Mouse (Mus musculus): Measurements from ENCODE around the gene Cd70.

The Cd70 gene

DNA sequence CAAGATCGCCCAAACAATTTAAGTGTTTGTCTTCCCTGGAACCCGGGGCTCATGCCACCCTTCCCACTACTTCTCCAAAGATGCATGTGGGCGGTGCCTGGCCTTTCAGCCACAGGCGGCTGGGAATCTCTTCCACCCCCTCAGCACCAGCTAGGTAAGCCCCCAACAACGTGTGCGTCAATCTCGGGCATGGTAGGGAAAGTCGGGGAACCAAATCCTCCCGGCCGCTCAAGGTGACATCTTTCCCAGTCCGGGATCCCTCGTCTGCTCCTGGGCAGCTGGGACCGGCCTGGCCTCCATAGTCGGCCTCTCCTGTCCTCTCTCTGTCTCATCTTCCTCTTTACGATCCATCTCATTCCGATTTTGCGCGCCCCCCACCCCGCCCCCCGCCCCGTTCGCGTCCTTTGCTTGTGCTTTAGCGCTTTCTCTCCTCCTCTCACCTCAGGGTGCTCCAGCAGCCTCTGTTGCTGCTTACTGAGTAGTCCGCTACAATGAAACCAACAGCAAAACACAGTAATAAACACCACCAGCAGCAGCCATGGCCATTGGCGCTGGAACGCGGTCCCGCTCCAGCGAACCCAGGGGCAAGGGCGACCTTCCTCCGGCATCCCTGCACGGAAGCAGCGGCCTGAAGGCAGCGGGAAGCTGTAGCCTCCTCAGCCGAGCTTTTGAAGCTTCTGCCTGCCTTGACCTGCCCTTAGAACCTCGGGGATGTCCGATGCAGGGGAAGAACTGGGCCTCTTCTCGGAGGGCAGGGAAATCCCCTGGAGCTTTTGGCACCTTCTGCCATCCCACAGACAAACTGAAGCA is at the start of gene Cd70:
Gene Cd70, minus strand, starts transcription at position 784 of the 810 bp plus-strand sequence.
- DNase-seq (ENCODE audit: low spot score): no peak

DNA sequence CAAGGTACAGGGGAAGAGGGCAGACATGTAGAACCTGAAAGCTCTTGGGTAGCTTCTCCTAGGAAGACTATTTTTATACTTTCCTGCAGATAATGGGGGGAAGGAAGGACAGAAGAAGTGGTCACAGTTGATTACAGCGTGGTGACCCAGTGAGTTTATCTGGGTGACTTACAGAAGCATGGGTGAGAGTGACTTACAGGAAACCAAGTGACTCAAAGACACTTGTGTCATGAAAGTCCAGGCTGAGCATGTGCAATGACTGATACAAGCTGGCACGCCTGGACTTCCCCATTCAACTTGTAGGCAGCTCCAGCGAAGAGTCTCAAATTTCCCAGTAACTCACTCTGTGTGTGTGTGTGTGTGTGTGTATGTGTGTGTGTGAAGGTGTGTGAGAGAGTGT is 48.7 kb upstream of the Cd70 start:
- no peak for DNase-seq (ENCODE audit: low spot score)

DNA sequence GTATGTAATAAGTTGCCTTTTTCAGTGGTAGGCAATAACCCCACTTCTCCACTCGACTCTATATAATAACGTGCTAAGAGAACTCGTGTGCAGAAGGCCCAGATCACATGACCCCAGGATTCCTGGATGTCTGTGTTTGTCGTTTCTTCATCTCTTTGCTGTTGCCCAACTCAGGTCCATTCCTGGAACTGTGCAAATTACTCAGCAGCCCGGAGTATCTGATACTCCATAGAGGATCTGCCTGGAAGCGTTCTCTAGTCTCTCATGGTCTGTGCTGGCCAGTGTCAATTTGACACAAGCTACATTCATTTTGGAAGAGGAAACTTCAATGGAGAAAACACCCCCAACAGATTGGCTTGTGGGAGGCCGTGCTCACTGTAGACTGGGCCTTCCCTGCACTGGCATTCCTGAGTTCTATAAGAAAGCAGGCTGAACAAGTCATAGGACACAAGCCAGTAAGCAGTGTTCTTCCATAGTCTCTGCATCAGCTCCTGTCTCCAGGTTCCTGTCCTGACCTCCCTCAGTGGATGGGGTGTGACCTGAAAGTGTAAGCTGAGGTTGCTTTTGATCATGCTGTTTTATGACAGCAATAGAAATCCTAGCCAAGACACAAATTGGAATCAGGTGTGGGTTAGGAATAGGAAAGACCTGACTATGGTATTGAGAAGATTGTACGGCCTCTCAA is 45.9 kb upstream of the Cd70 start:
- no peak for DNase-seq (ENCODE audit: low spot score)

DNA sequence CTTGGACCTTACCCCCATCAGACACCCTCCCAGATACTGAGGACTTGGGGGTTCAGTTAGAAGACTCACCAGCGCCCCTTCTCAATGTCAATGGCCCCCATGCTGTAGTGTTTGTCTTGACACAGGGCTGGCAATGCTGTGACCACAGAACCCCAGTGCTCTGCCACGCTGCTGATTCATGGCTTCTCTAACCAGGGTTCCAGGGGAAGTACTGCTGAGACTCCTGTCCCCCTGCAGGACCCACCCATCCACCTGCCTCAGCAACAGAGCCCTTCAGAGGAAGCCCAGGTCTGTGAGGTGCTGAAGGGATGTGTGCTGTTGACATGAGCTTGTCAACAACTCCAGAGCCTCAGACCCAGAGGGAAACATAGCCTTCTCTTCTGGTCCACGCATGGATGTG is 45.2 kb upstream of the Cd70 start:
- no peak for DNase-seq (ENCODE audit: low spot score)

GRCm38 (mm10) chr17:57194041-57194507 is 44.5 kb upstream of the Cd70 start, which contains the start of gene Tnfsf14:
TSS of gene Tnfsf14 (minus strand) at chr17:57194177.
- peak; percentile 45 for DNase-seq (ENCODE audit: low spot score)

DNA sequence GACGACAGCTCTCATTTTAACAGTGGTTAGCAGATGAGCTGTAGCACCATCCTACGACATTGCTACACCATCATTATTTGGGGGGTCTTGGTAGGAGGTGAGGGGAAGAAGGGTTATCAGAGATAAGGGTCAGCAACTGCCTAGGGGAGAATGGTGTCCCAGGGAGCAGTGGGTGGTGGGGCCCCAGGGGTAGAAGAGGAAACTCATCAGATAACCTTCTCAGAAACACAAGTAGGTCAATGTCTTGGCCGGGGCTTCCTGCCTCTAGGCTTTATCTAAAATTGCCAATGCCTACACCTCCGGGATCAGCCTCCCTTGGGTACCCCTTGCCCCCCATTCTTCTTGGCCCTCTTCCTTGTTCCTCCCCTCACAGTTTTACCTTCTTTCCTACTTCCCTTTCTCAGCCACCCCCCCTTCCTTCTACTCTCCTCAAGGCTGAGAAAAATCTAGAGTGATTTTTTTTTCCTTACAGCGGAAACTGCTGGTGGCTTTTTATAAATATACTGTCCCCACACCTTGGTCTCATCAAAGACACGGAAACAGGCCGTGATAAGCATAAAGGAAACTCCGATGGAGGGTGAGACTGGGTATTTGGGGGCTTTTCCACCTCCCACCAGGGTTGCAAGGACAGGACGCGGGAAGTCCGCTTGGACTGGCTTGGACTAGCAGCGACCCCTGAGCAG is 39.1 kb upstream of the Cd70 start:
- DNase-seq (ENCODE audit: low spot score): no peak

DNA sequence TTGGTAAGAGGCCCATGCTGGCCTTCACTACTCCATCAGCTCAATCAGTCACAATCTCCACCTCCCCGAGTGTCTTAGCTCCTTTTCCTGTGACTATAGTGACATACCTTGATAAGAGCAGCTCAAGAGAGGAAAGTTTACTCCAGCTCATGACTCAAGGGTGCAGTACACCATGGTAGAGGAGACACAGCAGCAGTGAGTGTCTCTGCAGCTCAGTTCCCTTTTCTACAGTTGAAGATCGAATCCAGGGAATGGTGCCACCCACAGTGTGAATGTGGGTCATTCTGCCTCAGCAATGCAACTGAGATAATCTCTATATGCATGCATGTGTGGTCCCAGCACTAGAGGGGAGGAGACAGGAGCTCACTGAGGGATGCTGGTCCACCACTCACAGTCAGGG is 36.1 kb upstream of the Cd70 start:
- DNase-seq (ENCODE audit: low spot score): no peak

DNA sequence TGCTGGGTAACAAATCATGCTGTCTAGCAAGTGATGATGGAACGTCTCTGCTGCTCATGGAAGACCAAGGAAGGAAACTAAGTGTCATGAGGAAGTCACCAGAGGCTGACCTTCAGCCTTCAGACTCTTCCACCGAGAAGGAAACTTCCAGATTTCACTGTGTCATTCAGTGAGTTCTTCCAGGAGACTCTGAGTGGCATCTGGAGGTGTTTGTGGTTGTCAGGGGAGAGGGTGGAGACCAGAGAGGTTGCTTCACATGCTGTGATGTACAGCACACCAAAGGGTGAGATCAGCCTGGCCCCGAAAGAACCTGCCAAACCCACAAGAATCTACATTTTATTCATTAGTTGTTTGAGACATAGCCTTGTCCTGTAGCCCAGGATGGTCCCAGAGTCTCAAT is 33.3 kb upstream of the Cd70 start:
- DNase-seq (ENCODE audit: low spot score): no peak

GRCm38 (mm10) chr17:57180363-57180762 is 30.8 kb upstream of the Cd70 start:
- DNase-seq (ENCODE audit: low spot score): peak; percentile 61

- no peak for DNase-seq (ENCODE audit: low spot score)
Measured at GRCm38 (mm10) chr17:57173351-57173750, 23.8 kb upstream of the Cd70 start.

DNA sequence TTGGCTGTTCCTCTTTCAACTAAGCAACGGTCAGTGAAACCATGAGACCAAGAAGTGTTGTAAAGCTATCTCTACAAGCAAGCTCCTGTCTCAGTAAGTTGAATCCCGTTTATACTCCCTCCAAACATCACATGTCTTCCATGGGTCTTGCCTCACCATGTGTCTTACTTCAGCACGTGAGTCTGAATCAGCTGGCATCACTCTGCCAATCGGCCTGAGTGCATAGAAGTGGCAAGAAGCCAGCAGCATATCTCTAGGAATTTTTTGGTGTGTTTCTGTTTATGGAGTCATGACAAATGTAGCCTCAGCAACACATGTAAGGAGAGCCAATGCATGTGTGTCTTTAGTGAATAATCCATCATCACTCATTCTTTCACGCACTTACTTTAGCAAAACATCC is 22.8 kb upstream of the Cd70 start:
- DNase-seq (ENCODE audit: low spot score): no peak

- no peak for DNase-seq (ENCODE audit: low spot score)
Measured at GRCm38 (mm10) chr17:57170616-57171260, 21.2 kb upstream of the Cd70 start.

- DNase-seq (ENCODE audit: low spot score): peak; percentile 68
Measured at GRCm38 (mm10) chr17:57166800-57167791, 17.5 kb upstream of the Cd70 start.

DNA sequence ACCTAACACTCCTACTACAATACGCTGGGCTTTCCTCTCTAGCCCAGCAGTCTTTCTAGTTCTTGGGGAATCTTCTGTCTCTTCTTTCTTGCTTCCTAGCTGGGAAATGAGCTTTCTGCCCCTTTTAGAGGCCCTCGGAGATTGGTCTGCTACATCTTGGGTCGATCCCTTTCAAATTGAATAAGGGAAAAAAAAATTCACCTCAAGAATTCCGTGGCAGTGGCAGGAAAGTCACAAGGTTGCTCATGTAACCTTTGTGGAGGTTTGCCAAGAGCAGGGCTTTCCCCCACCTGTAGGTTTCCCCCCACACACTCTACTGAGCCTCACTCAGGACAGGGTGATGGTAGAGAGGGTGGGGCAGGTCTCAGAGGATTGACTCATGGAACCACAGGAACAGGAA is 4.2 kb upstream of the Cd70 start:
- no peak for DNase-seq (ENCODE audit: low spot score)

- no peak for DNase-seq (ENCODE audit: low spot score)
Measured at GRCm38 (mm10) chr17:57153006-57153405, 3.4 kb upstream of the Cd70 start.

DNA sequence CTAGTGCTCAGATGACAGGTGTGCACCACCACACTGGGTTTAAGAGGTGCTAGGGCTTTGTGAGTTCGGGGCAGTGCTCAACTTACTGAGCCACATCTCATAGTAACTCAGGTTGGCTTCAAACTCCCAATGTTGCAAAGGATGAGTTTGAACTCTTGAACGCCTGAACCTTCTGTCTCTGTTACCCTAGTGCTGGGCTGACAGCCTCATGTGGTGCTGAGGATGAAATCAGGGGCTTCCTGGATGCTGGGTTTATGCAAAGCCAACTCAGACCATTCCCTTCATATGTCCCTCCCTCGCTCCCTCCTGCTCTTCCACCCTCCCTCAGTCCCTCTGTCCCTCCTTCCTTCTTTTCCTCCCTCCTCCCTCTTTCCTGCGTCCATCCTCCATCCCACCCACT is 1.2 kb downstream of the Cd70 start:
- DNase-seq (ENCODE audit: low spot score): no peak

GRCm38 (mm10) chr17:57145115-57145514 is 4.5 kb downstream of the Cd70 start:
- DNase-seq (ENCODE audit: low spot score): no peak

DNA sequence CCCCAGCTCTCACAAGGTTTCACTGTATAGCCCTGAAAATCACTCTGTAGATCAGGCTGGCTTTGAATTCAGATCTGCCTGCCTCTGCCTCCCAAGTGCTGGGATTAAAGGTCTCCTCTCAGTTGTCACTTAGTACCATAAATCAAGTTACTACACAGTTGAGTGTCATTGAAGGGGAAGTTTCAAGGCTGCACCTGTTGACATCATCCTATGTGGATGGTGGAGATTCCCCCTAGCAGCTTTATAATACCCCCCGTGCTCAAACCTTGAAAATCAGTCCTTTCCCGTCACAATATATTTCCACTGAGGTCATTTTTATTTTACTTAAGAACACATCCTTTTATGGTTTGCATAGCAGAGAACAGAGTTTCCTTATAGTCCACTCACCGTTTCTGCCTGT is 5.9 kb downstream of the Cd70 start:
- DNase-seq (ENCODE audit: low spot score): no peak

GRCm38 (mm10) chr17:57139708-57140107 is 9.9 kb downstream of the Cd70 start:
- DNase-seq (ENCODE audit: low spot score): no peak

DNA sequence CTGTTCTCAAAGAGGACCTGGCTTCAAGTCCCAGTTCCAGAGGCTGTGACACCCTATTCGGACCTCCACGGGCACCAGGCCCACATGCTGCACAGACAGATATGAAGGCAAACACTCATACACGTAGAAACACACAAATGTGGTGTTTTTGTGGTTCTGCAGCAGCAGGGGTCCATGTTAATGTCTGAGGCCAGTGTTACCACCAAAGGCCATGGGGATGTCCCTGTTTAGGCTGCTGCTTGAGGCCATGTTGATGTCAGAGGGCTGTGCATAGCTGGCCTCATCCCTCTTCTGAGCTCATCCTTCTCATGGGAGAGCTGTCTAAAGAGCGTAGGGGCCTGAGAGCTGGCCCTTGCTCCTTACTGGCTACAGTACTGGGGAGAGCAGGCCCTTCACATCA is 10.9 kb downstream of the Cd70 start:
- DNase-seq (ENCODE audit: low spot score): no peak

DNA sequence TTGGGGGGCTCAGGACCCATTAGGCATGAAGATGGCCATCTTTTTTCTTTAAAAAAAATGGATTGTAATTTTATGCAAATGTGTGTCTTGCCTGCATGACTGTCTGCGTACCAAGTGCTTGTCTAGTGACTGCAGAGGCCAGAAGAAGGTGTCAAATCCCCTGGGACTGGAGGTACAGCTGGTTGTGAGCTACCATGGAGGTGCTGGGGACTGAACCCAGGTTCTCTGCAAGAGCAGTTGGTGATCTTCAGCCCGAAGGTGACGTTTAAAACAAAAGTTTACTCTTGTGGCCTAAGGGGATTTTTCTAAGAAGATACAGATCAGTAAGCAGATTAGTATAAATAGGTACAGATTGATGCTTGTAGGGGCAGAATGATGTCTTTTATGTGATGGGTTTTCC is 13.9 kb downstream of the Cd70 start:
- no peak for DNase-seq (ENCODE audit: low spot score)

Measured in T-cell, adult 2 months (primary cell).